Mouse (Mus musculus): ENCODE results near the gene Fgfr2. TPM values are rescaled to one million over a fixed set of nuclear protein-coding genes. Genes with fewer than 3 reads are reported as not detected.

The Fgfr2 gene
- polyA plus RNA-seq, 1 experiment from 2014 or later, result 93.4 TPM

- WGBS, result 73% methylated on average over 5 of the region's 5 CpGs
- no peak overlapping the region for H3K9ac ChIP-seq (ENCODE audit: low read length)
- H3K4me1 ChIP-seq (ENCODE audit: control insufficient read depth, insufficient read depth, low read length), result no peaks in the 10 kb centered on the region
- no peak for ATAC-seq (ENCODE audit: insufficient read depth, low FRiP score)
- no peak overlapping the region for H3K27ac ChIP-seq (ENCODE audit: low read length)
- no peaks in the 10 kb centered on the region for H3K27me3 ChIP-seq (ENCODE audit: control insufficient read depth, insufficient read depth, low read length)
- no peaks in the 10 kb centered on the region for H3K9me3 ChIP-seq (replicated peaks; ENCODE audit: control insufficient read depth, low read length)
- no peak overlapping the region for H3K4me3 ChIP-seq (replicated peaks; ENCODE audit: low read length)
- H3K4me2 ChIP-seq (ENCODE audit: low read depth, low read length), result no peak overlapping the region
- H3K36me3 ChIP-seq (ENCODE audit: control insufficient read depth, insufficient read depth, low read length), result peaks cover 24% of the 10 kb centered on the region
Observed at GRCm38 (mm10) chr7:132989839-132990238, 133.3 kb downstream of the Fgfr2 start.

- Histone ChIP-seq H3K27ac (ENCODE audit: low read length) (no peak overlapping the region), H3K4me1 (ENCODE audit: control insufficient read depth, insufficient read depth, low read length) (no peaks in the 10 kb centered on the region), H3K27me3 (ENCODE audit: control insufficient read depth, insufficient read depth, low read length) (no peaks in the 10 kb centered on the region), H3K9ac (ENCODE audit: low read length) (no peak overlapping the region), H3K36me3 (ENCODE audit: control insufficient read depth, insufficient read depth, low read length) (peaks cover 24% of the 10 kb centered on the region), H3K4me3 (replicated peaks; ENCODE audit: low read length) (no peak overlapping the region), H3K4me2 (ENCODE audit: low read depth, low read length) (no peak overlapping the region), H3K9me3 (replicated peaks; ENCODE audit: control insufficient read depth, low read length) (no peaks in the 10 kb centered on the region)
- no peak for ATAC-seq (ENCODE audit: insufficient read depth, low FRiP score)
- WGBS, result 66% methylated on average over 3 of the region's 3 CpGs
Observed at GRCm38 (mm10) chr7:132982639-132983038, 140.5 kb downstream of the Fgfr2 start.

GRCm38 (mm10) chr7:132977981-132978380 is 145.2 kb downstream of the Fgfr2 start:
- 94% methylated on average over 2 of the region's 2 CpGs for WGBS
- Histone ChIP-seq H3K9me3 (replicated peaks; ENCODE audit: control insufficient read depth, low read length) (no peaks in the 10 kb centered on the region), H3K4me1 (ENCODE audit: control insufficient read depth, insufficient read depth, low read length) (no peaks in the 10 kb centered on the region), H3K4me2 (ENCODE audit: low read depth, low read length) (no peak overlapping the region), H3K27ac (ENCODE audit: low read length) (no peak overlapping the region), H3K27me3 (ENCODE audit: control insufficient read depth, insufficient read depth, low read length) (no peaks in the 10 kb centered on the region), H3K36me3 (ENCODE audit: control insufficient read depth, insufficient read depth, low read length) (peaks cover 17% of the 10 kb centered on the region), H3K4me3 (replicated peaks; ENCODE audit: low read length) (no peak overlapping the region), H3K9ac (ENCODE audit: low read length) (no peak overlapping the region)
- ATAC-seq (ENCODE audit: insufficient read depth, low FRiP score), result no peak

GRCm38 (mm10) chr7:132976079-132976478 is 147.1 kb downstream of the Fgfr2 start:
- WGBS, result 82% methylated on average over 2 of the region's 2 CpGs
- H3K4me2 ChIP-seq (ENCODE audit: low read depth, low read length), result no peak overlapping the region
- ATAC-seq (ENCODE audit: insufficient read depth, low FRiP score), result no peak
- H3K36me3 ChIP-seq (ENCODE audit: control insufficient read depth, insufficient read depth, low read length), result peaks cover 7% of the 10 kb centered on the region
- H3K9ac ChIP-seq (ENCODE audit: low read length), result no peak overlapping the region
- H3K9me3 ChIP-seq (replicated peaks; ENCODE audit: control insufficient read depth, low read length), result no peaks in the 10 kb centered on the region
- no peak overlapping the region for H3K4me3 ChIP-seq (replicated peaks; ENCODE audit: low read length)
- H3K4me1 ChIP-seq (ENCODE audit: control insufficient read depth, insufficient read depth, low read length), result no peaks in the 10 kb centered on the region
- H3K27me3 ChIP-seq (ENCODE audit: control insufficient read depth, insufficient read depth, low read length), result no peaks in the 10 kb centered on the region
- H3K27ac ChIP-seq (ENCODE audit: low read length), result no peak overlapping the region

- WGBS, result 89% methylated on average over 2 of the region's 2 CpGs
- Histone ChIP-seq H3K4me2 (ENCODE audit: low read depth, low read length) (no peak overlapping the region), H3K27me3 (ENCODE audit: control insufficient read depth, insufficient read depth, low read length) (no peaks in the 10 kb centered on the region), H3K9me3 (replicated peaks; ENCODE audit: control insufficient read depth, low read length) (no peaks in the 10 kb centered on the region), H3K9ac (ENCODE audit: low read length) (no peak overlapping the region), H3K4me3 (replicated peaks; ENCODE audit: low read length) (no peak overlapping the region), H3K36me3 (ENCODE audit: control insufficient read depth, insufficient read depth, low read length) (no peaks in the 10 kb centered on the region), H3K27ac (ENCODE audit: low read length) (no peak overlapping the region), H3K4me1 (ENCODE audit: control insufficient read depth, insufficient read depth, low read length) (no peaks in the 10 kb centered on the region)
- ATAC-seq (ENCODE audit: insufficient read depth, low FRiP score), result no peak
Observed at GRCm38 (mm10) chr7:132972079-132972478, 151.1 kb downstream of the Fgfr2 start.

GRCm38 (mm10) chr7:132965707-132966106 is 157.4 kb downstream of the Fgfr2 start:
- Histone ChIP-seq H3K36me3 (ENCODE audit: control insufficient read depth, insufficient read depth, low read length) (no peaks in the 10 kb centered on the region), H3K9me3 (replicated peaks; ENCODE audit: control insufficient read depth, low read length) (no peaks in the 10 kb centered on the region), H3K4me2 (ENCODE audit: low read depth, low read length) (no peak overlapping the region), H3K27me3 (ENCODE audit: control insufficient read depth, insufficient read depth, low read length) (no peaks in the 10 kb centered on the region), H3K27ac (ENCODE audit: low read length) (no peak overlapping the region), H3K4me1 (ENCODE audit: control insufficient read depth, insufficient read depth, low read length) (no peaks in the 10 kb centered on the region), H3K4me3 (replicated peaks; ENCODE audit: low read length) (no peak overlapping the region), H3K9ac (ENCODE audit: low read length) (no peak overlapping the region)
- 79% methylated on average over 2 of the region's 2 CpGs for WGBS
- ATAC-seq (ENCODE audit: insufficient read depth, low FRiP score), result no peak

- no peak overlapping the region for H3K9ac ChIP-seq (ENCODE audit: low read length)
- 81% methylated on average over 3 of the region's 3 CpGs for WGBS
- no peak overlapping the region for H3K27ac ChIP-seq (ENCODE audit: low read length)
- H3K4me3 ChIP-seq (replicated peaks; ENCODE audit: low read length), result no peak overlapping the region
- no peaks in the 10 kb centered on the region for H3K4me1 ChIP-seq (ENCODE audit: control insufficient read depth, insufficient read depth, low read length)
- H3K9me3 ChIP-seq (replicated peaks; ENCODE audit: control insufficient read depth, low read length), result no peaks in the 10 kb centered on the region
- ATAC-seq (ENCODE audit: insufficient read depth, low FRiP score), result no peak
- H3K36me3 ChIP-seq (ENCODE audit: control insufficient read depth, insufficient read depth, low read length), result no peaks in the 10 kb centered on the region
- H3K4me2 ChIP-seq (ENCODE audit: low read depth, low read length), result no peak overlapping the region
- no peaks in the 10 kb centered on the region for H3K27me3 ChIP-seq (ENCODE audit: control insufficient read depth, insufficient read depth, low read length)
Observed at GRCm38 (mm10) chr7:132964395-132964794, 158.8 kb downstream of the Fgfr2 start.

GRCm38 (mm10) chr7:132950613-132951012 is 172.5 kb downstream of the Fgfr2 start:
- no peak overlapping the region for H3K9ac ChIP-seq (ENCODE audit: low read length)

GRCm38 (mm10) chr7:132949968-132950367 is 173.2 kb downstream of the Fgfr2 start:
- no peaks in the 10 kb centered on the region for H3K9me3 ChIP-seq (replicated peaks; ENCODE audit: control insufficient read depth, low read length)
- no peaks in the 10 kb centered on the region for H3K27me3 ChIP-seq (ENCODE audit: control insufficient read depth, insufficient read depth, low read length)
- no peak overlapping the region for H3K27ac ChIP-seq (ENCODE audit: low read length)
- 0 out of 2 replicates have a peak, but pooled peaks cover 5% of the 10 kb centered on the region for H3K4me1 ChIP-seq (ENCODE audit: control insufficient read depth, insufficient read depth, low read length)
- no peak for ATAC-seq (ENCODE audit: insufficient read depth, low FRiP score)
- 83% methylated on average over 4 of the region's 4 CpGs for WGBS
- no peak overlapping the region for H3K4me3 ChIP-seq (replicated peaks; ENCODE audit: low read length)
- no peak overlapping the region for H3K9ac ChIP-seq (ENCODE audit: low read length)
- no peaks in the 10 kb centered on the region for H3K36me3 ChIP-seq (ENCODE audit: control insufficient read depth, insufficient read depth, low read length)
- H3K4me2 ChIP-seq (ENCODE audit: low read depth, low read length), result no peak overlapping the region

More at GRCm38 (mm10) chr7:132950613-132951012, 172.5 kb downstream of the Fgfr2 start:
- H3K4me2 ChIP-seq (ENCODE audit: low read depth, low read length), result no peak overlapping the region
- no peaks in the 10 kb centered on the region for H3K27me3 ChIP-seq (ENCODE audit: control insufficient read depth, insufficient read depth, low read length)
- H3K9me3 ChIP-seq (replicated peaks; ENCODE audit: control insufficient read depth, low read length), result no peaks in the 10 kb centered on the region
- WGBS, result 61% methylated on average over 3 of the region's 3 CpGs
- 0 out of 2 replicates have a peak, but pooled peaks cover 5% of the 10 kb centered on the region for H3K4me1 ChIP-seq (ENCODE audit: control insufficient read depth, insufficient read depth, low read length)
- no peak overlapping the region for H3K27ac ChIP-seq (ENCODE audit: low read length)
- ATAC-seq (ENCODE audit: insufficient read depth, low FRiP score), result no peak
- H3K4me3 ChIP-seq (replicated peaks; ENCODE audit: low read length), result no peak overlapping the region
- no peaks in the 10 kb centered on the region for H3K36me3 ChIP-seq (ENCODE audit: control insufficient read depth, insufficient read depth, low read length)

GRCm38 (mm10) chr7:132940569-132940968 is 182.6 kb downstream of the Fgfr2 start:
- H3K4me3 ChIP-seq (replicated peaks; ENCODE audit: low read length), result no peak overlapping the region
- H3K9ac ChIP-seq (ENCODE audit: low read length), result no peak overlapping the region
- no peak overlapping the region for H3K27ac ChIP-seq (ENCODE audit: low read length)
- no peaks in the 10 kb centered on the region for H3K27me3 ChIP-seq (ENCODE audit: control insufficient read depth, insufficient read depth, low read length)
- 60% methylated on average over 2 of the region's 2 CpGs for WGBS
- peaks cover 3% of the 10 kb centered on the region; the same call in 1 of the 2 replicates for H3K4me1 ChIP-seq (ENCODE audit: control insufficient read depth, insufficient read depth, low read length)
- H3K4me2 ChIP-seq (ENCODE audit: low read depth, low read length), result no peak overlapping the region
- H3K36me3 ChIP-seq (ENCODE audit: control insufficient read depth, insufficient read depth, low read length), result no peaks in the 10 kb centered on the region
- ATAC-seq (ENCODE audit: insufficient read depth, low FRiP score), result no peak
- H3K9me3 ChIP-seq (replicated peaks; ENCODE audit: control insufficient read depth, low read length), result no peaks in the 10 kb centered on the region

All from stomach, embryonic 16.5 days (tissue).